Comparison of ENCODE assay signal across 9 mouse cellular contexts in the genomic region with DNA sequence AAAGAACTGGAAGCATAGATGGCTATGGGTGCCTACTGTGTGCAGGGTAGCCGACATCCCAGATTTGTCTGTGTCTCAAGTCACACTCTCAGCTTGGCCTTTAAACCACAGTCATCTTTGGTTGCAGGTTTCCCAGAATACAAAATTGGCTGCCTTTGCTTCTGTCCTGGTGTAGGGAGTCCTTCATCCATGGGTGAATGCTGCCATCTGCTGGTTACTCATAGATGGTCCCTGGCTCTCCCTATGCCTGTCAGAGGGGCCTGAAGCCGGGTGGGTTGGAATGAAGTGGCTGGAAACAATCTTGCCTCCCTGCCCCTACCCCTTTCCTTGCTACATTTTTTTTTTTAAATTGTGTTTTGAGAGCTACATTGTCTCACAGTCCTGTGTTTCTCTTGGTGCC. TPM values are rescaled to one million over a fixed set of nuclear protein-coding genes. Genes with fewer than 3 reads are reported as not detected.
DNase-seq lines count a peak whose midpoint lies in the region; ATAC-seq and TF ChIP-seq lines count a peak whose summit lies in the region.
"Had no signal": no experiment of that assay in that cellular context is flagged by ENCODE, and none has a peak within 500 bp of the region (broad histone marks: within the 10 kb centered on the region; RNA-seq: fewer than 3 reads in every experiment).

No protein-coding gene starts in this region.

- H3K9me3 ChIP-seq in heart, postnatal 0 days (replicated peaks; ENCODE audit: control insufficient read depth, low read length) = no peaks in the 10 kb centered on the region
- no peaks in the 10 kb centered on the region for H3K9me3 ChIP-seq in liver, embryonic 14.5 days (ENCODE audit: control insufficient read depth, low read length)

- H3K4me3 ChIP-seq in embryonic fibroblast, embryonic 13.5 days (ENCODE audit: insufficient read depth, low read length) = no peak overlapping the region
- no peak overlapping the region for H3K4me3 ChIP-seq in heart, postnatal 0 days (ENCODE audit: low read depth, low read length)
- no peak overlapping the region for H3K4me3 ChIP-seq in liver, embryonic 14.5 days (ENCODE audit: insufficient read depth in 1 of 2, low read depth in 2 of 2, low read length in 2 of 2)
- H3K4me3 ChIP-seq: erythroblast, embryonic 14.5 days had no signal

- no peaks in the 10 kb centered on the region for H3K36me3 ChIP-seq in heart, postnatal 0 days (replicated peaks; ENCODE audit: control insufficient read depth, insufficient read depth, low read length)
- no peaks in the 10 kb centered on the region for H3K36me3 ChIP-seq in liver, embryonic 14.5 days (replicated peaks; ENCODE audit: control insufficient read depth, insufficient read depth, low read depth)

- H3K4me2 ChIP-seq in heart, postnatal 0 days (ENCODE audit: low read depth, low read length) = no peak overlapping the region
- H3K4me2 ChIP-seq in liver, embryonic 14.5 days (ENCODE audit: low read depth) = no peak overlapping the region

- TF ChIP-seq POLR2A in embryonic fibroblast, embryonic 13.5 days (IDR thresholded peaks at IDR 0.05; ENCODE audit: low read depth, low read length) = no peak

- no peak for TF ChIP-seq EP300 in heart, postnatal 0 days (IDR thresholded peaks at IDR 0.05; ENCODE audit: low read depth)
- TF ChIP-seq EP300 in liver, embryonic 14.5 days (IDR thresholded peaks at IDR 0.05; ENCODE audit: low read depth) = no peak

- 13% methylated on average over 2 of the region's 2 CpGs for WGBS in heart, postnatal 0 days
- WGBS in liver, embryonic 14.5 days (ENCODE audit: insufficient replicate concordance) = 31% methylated on average over 2 of the region's 2 CpGs

- peak; percentile 87 for ATAC-seq in heart, postnatal 0 days (ENCODE audit: insufficient read depth, low read depth)
- ATAC-seq in liver, embryonic 14.5 days (ENCODE audit: insufficient read depth) = 0 out of 2 replicates have a peak, but pooled peaks have one; percentile 39
- peak; percentile 31; the same call in 1 of the 2 replicates for ATAC-seq in neutrophil, adult 5-6 weeks (ENCODE audit: extremely low read depth, insufficient number of reproducible peaks, low FRiP score, poor library complexity, severe bottlenecking)

- peak; percentile 56; the same call in 1 of the 2 replicates for TF ChIP-seq CTCF in embryonic fibroblast, embryonic 13.5 days (IDR thresholded peaks at IDR 0.05; ENCODE audit: borderline replicate concordance, insufficient read depth, low read length)
- peak; percentile 88 for TF ChIP-seq CTCF in heart, postnatal 0 days (IDR thresholded peaks at IDR 0.05; ENCODE audit: low read depth)
- peak; percentile 74 for TF ChIP-seq CTCF in liver, embryonic 14.5 days (IDR thresholded peaks at IDR 0.05; ENCODE audit: low read depth)

- H3K9ac ChIP-seq in heart, postnatal 0 days (replicated peaks; ENCODE audit: low read depth, low read length) = no peak overlapping the region
- no peak overlapping the region for H3K9ac ChIP-seq in liver, embryonic 14.5 days (replicated peaks)

- H3K4me1 ChIP-seq in embryonic fibroblast, embryonic 13.5 days (ENCODE audit: control insufficient read depth, insufficient read depth, low read length) = no peaks in the 10 kb centered on the region
- no peaks in the 10 kb centered on the region for H3K4me1 ChIP-seq in heart, postnatal 0 days (ENCODE audit: control insufficient read depth, insufficient read depth)
- H3K4me1 ChIP-seq in liver, embryonic 14.5 days (replicated peaks; ENCODE audit: control insufficient read depth in 2 of 2, insufficient read depth in 2 of 2, low read length in 1 of 2) = no peaks in the 10 kb centered on the region

- no peak overlapping the region for H3K27ac ChIP-seq in embryonic fibroblast, embryonic 13.5 days (ENCODE audit: insufficient read depth, low read length)
- no peak overlapping the region for H3K27ac ChIP-seq in heart, postnatal 0 days (ENCODE audit: low read depth)
- H3K27ac ChIP-seq in liver, embryonic 14.5 days = no peak overlapping the region

- H3K27me3 ChIP-seq in heart, postnatal 0 days (ENCODE audit: control insufficient read depth, insufficient read depth, low read length) = no peaks in the 10 kb centered on the region
- H3K27me3 ChIP-seq in liver, embryonic 14.5 days (ENCODE audit: control insufficient read depth, insufficient read depth, low read length) = no peaks in the 10 kb centered on the region

- peak; percentile 25 for DNase-seq in CD4-positive helper T cell, adult 2 months (ENCODE audit: low read depth, low spot score)
- peak; percentile 91 for DNase-seq in brain, adult 2 months (ENCODE audit: low read depth, low spot score)
- peak; percentile 68 for DNase-seq in heart, postnatal 0 days (ENCODE audit: low spot score)
- DNase-seq in kidney, postnatal 25 days = peak; percentile 79 to 85
- DNase-seq in liver, embryonic 14.5 days (ENCODE audit: low read depth in 3 of 3, low spot score in 3 of 3) = peak; percentile 11 to 23 (median 15)
- peak; percentile 82 for DNase-seq in testis, postnatal 10 days (ENCODE audit: low spot score)

RNA-seq across cellular contexts. Expression of a gene that starts 20.0 kb away (rescaled TPM):
- not detected in 2 replicates for polyA plus RNA-seq in embryonic fibroblast, embryonic 13.5 days (2011; ENCODE audit: insufficient read length, low read depth, missing spikeins)
- total RNA-seq in heart, postnatal 0 days (2014; rRNA removed; ENCODE audit: low replicate concordance) = not detected in 2 replicates
- polyA plus RNA-seq in heart, postnatal 0 days (2015; fragmentation: Nextera tagmentation; extraction: Ambion mirVana) = not detected in 2 replicates
- polyA plus RNA-seq in liver, embryonic 14.5 days (2012; rRNA removed) = 0.02 TPM in 1 of 2 replicates, not detected in the other
- polyA plus RNA-seq in liver, embryonic 14.5 days (2014; fragmentation: Nextera tagmentation; extraction: Ambion mirVana) = not detected in 2 replicates
- not detected in 2 replicates for total RNA-seq in neutrophil, adult 5-6 weeks (2017)
- polyA plus RNA-seq: erythroblast, embryonic 14.5 days had no signal

Comparison
In these comparisons a context has a peak if more than half of its experiments do, and no peak if none do; other contexts are left out.
1. DNase-seq: peak in every context shown above with its lines; median percentile 91 in brain, adult 2 months; 82 in kidney, postnatal 25 days; 82 in testis, postnatal 10 days; 68 in heart, postnatal 0 days; 25 in CD4-positive helper T cell, adult 2 months; 15 in liver, embryonic 14.5 days.
2. ATAC-seq: peak in every context shown above with its lines; median percentile 87 in heart, postnatal 0 days; 39 in liver, embryonic 14.5 days; 31 in neutrophil, adult 5-6 weeks.